Mouse (Mus musculus) myocyte (in vitro differentiated cells): ENCODE data around the gene Fam178b. TPM values are rescaled to one million over a fixed set of nuclear protein-coding genes. Genes with fewer than 3 reads are reported as not detected.
A peak's percentile ranks its signal among the peaks of the same experiment; 100 is the strongest.

Experiments used
- H3K27me3 ChIP-seq: one replicate; pipeline ENCODE4 v1.6.1; 2011; ENCODE audit not compliant: control insufficient read depth, insufficient read depth, insufficient read length
- H3K36me3 ChIP-seq: one replicate; pipeline ENCODE4 v1.6.1; 2011; ENCODE audit not compliant: control insufficient read depth, insufficient read depth
- H3K4me2 ChIP-seq: one replicate; pipeline ENCODE4 v1.6.1; 2011; ENCODE audit warnings: low read depth, control low read depth
- H3K4me3 ChIP-seq: one replicate; pipeline ENCODE4 v1.5.1; 2011; ENCODE audit warnings: mild to moderate bottlenecking, control low read depth, moderate library complexity
- H3K79me2 ChIP-seq: one replicate; pipeline ENCODE4 v1.6.1; 2011; ENCODE audit not compliant: control insufficient read depth, insufficient read depth
- H3ac ChIP-seq: one replicate; pipeline ENCODE4 v1.6.1; 2011; ENCODE audit not compliant: control insufficient read depth, insufficient read length
- CEBPB ChIP-seq: IDR thresholded peaks from 2 replicates; pipeline ENCODE4 v1.6.1; 2011; ENCODE audit warnings: mild to moderate bottlenecking, moderate library complexity; ENCODE audit not compliant: poor library complexity, insufficient read depth, severe bottlenecking
- E2F4 ChIP-seq: IDR thresholded peaks from one replicate; pipeline ENCODE4 v1.6.1; 2011; ENCODE audit warnings: mild to moderate bottlenecking, control low read depth, moderate library complexity; ENCODE audit not compliant: insufficient read depth
- MAX ChIP-seq: IDR thresholded peaks from one replicate; pipeline ENCODE4 v1.6.1; 2011; ENCODE audit warnings: low read depth, mild to moderate bottlenecking, control low read depth
- MYOD1 ChIP-seq, 3 experiments: IDR thresholded peaks; one replicate each; pipeline ENCODE4 v1.6.1; 2011; ENCODE audit warnings: control low read depth in 2 of 3, low read depth in 2 of 3, mild to moderate bottlenecking in 2 of 3, moderate library complexity in 1 of 3; ENCODE audit not compliant: insufficient read length in 2 of 3, control insufficient read depth in 1 of 3
- MYOG ChIP-seq, 3 experiments: IDR thresholded peaks; one replicate each; pipeline ENCODE4 v1.6.1; 2011; ENCODE audit warnings: control low read depth in 2 of 3, low read depth in 2 of 3, mild to moderate bottlenecking in 2 of 3; ENCODE audit not compliant: insufficient read length in 2 of 3, control insufficient read depth in 1 of 3, insufficient read depth in 1 of 3
- POLR2A ChIP-seq: IDR thresholded peaks from one replicate; pipeline ENCODE4 v1.6.1; 2011; ENCODE audit warnings: low read depth, mild to moderate bottlenecking, control low read depth, moderate library complexity; ENCODE audit not compliant: insufficient read length
- POLR2AphosphoS2 ChIP-seq: IDR thresholded peaks from one replicate; pipeline ENCODE4 v1.6.1; 2011; ENCODE audit warnings: low read depth, control low read depth; ENCODE audit not compliant: insufficient read length
- REST ChIP-seq: IDR thresholded peaks from one replicate; pipeline ENCODE4 v1.6.1; 2011; ENCODE audit warnings: mild to moderate bottlenecking, control low read depth, moderate library complexity; ENCODE audit not compliant: insufficient read depth, insufficient read length
- SRF ChIP-seq: IDR thresholded peaks from one replicate; pipeline ENCODE4 v1.6.1; 2011; ENCODE audit warnings: low read depth; ENCODE audit not compliant: control insufficient read depth, insufficient read length
- TCF12 ChIP-seq: IDR thresholded peaks from one replicate; pipeline ENCODE4 v1.6.1; 2011; ENCODE audit warnings: mild to moderate bottlenecking, control low read depth; ENCODE audit not compliant: poor library complexity, insufficient read depth, severe bottlenecking
- TCF3 ChIP-seq: IDR thresholded peaks from one replicate; pipeline ENCODE4 v1.6.1; 2011; ENCODE audit warnings: low read depth, control low read depth; ENCODE audit not compliant: insufficient read length
- USF1 ChIP-seq: IDR thresholded peaks from one replicate; pipeline ENCODE4 v1.6.1; 2011; ENCODE audit warnings: low read depth, mild to moderate bottlenecking, control low read depth, moderate library complexity
- polyA plus RNA-seq: library from polyadenylated mRNA; unstranded; fragments of >200 nt; fragmentation: generic; extraction: Trizol; gene quantifications from one replicate; pipeline ENCODE4 v1.2.1, GENCODE M21; 2012; ENCODE audit warnings: missing spikeins

Gene Fam178b
- polyA plus RNA-seq, 1 experiment: 1.5 TPM

DNA sequence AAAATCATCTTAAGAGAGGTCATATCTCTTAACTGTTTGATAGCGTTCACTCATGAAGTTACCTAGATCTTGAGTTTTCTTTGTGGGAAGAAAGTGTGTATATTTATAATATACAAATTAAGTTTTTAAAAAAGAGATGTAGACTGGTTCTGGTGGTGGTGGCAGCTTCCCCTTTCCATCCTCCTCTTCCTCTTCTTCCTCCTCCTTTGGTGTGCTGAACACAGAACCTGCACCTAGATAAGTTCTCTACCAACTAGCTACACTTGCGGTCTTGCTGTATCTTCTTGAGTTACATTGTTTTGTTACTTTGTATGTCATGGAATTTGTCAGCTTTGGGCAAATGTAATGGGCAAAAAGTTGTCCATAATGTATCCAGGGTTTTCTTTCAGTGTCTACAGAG lies 28.1 kb upstream of the Fam178b start:
- H3ac ChIP-seq: no peak overlapping the region
- peaks cover 33% of the 10 kb centered on the region for H3K79me2 ChIP-seq
- no peaks in the 10 kb centered on the region for H3K27me3 ChIP-seq
- no peak overlapping the region for H3K4me2 ChIP-seq
- no peaks in the 10 kb centered on the region for H3K36me3 ChIP-seq
- TF ChIP-seq E2F4 (no peak), MAX (no peak), POLR2AphosphoS2 (no peak), MYOG (IDR thresholded peaks at IDR 0.05; ENCODE audit: control insufficient read depth in 1 of 3, insufficient read depth in 1 of 3, insufficient read length in 2 of 3, low read depth in 2 of 3) (no peak), REST (no peak), TCF3 (no peak), POLR2A (no peak), SRF (no peak), MYOD1 (IDR thresholded peaks at IDR 0.05; ENCODE audit: control insufficient read depth in 1 of 3, insufficient read length in 2 of 3, low read depth in 2 of 3) (no peak), USF1 (no peak), TCF12 (no peak), CEBPB (no peak)
- H3K4me3 ChIP-seq: no peak overlapping the region

DNA sequence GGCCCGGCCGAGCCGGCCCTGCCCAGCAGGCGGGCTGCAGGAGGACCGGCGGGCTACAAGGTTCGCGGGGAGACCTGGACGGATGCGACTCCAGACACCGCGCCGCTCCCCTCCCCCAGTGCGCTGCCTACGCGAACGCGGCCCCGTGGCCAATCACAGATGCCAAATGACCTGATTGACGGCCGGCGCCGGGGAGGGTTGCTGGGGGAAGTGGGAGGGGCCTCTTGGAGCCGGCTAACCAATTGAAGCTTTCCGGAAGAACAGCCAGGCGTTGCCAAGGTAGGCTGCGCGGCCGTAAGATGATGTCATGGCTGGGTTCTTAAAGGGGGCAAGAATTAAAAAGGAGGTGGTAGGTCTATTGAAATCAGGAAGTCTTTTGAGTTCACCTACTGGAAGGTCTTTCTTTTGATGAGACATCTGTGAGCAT lies 26.9 kb upstream of the Fam178b start, which contains the start of gene 4933424G06Rik:
4933424G06Rik (plus strand) TSS at position 296 of the 427 bp plus-strand sequence.
- peaks cover 33% of the 10 kb centered on the region for H3K79me2 ChIP-seq
- peaks cover 7% of the 10 kb centered on the region for H3K36me3 ChIP-seq
- peak within 1 kb of the TSS; percentile 47 for H3ac ChIP-seq
- H3K4me2 ChIP-seq: peak within 1 kb of the TSS; percentile 93
- H3K27me3 ChIP-seq: no peaks in the 10 kb centered on the region
- H3K4me3 ChIP-seq: peak within 1 kb of the TSS; percentile 73
- TF ChIP-seq USF1: no peak
- no peak for TF ChIP-seq MYOG (IDR thresholded peaks at IDR 0.05; ENCODE audit: control insufficient read depth in 1 of 3, insufficient read depth in 1 of 3, insufficient read length in 2 of 3, low read depth in 2 of 3)
- TF ChIP-seq POLR2AphosphoS2: peak; percentile 96
- TF ChIP-seq MAX: no peak
- peak; percentile 94 for TF ChIP-seq POLR2A
- peak; percentile 62 for TF ChIP-seq SRF
- no peak for TF ChIP-seq TCF3
- no peak for TF ChIP-seq E2F4
- TF ChIP-seq MYOD1 (IDR thresholded peaks at IDR 0.05; ENCODE audit: control insufficient read depth in 1 of 3, insufficient read length in 2 of 3, low read depth in 2 of 3): peak in 1 of 3 experiments; percentile 29

DNA sequence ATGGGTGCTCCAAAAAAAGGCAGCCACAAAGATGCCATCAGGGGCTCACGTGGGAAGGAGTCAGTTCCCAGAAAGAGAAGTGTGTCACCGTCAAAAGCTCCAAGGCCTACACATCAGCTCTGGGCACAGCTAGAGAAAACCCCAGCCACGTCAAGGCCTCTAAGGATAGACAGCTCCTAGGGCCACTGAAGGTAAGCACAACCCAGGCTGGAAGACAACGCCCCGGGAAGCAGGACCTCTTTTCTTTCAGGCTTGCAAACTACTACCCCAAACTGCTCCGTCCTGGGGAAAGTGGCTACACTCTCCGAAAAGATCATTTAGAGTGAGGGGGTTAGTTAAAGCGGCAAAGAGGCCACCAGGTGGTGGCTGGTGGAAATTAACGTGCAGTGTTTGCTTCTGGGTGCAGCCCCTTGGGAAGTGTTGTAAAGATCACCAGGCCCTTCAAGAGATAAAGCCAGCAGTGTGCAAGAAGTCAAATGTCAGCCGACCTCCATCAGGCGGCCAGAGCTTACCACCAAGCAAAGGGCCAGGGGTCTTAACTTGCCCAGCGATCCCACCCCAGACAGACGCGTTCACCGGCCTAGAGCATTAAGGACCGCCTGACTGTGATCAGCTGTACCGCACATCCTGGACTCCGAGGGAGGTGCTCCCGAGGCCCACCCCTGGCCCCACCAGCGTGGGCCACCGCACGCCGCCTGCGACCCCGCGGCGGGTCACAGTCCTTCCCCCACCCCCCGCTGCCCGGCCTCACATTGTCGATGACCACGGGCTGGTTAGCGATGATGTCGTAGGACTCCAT lies 26.3 kb upstream of the Fam178b start:
- H3K4me3 ChIP-seq: peak overlapping the region; percentile 73
- H3K27me3 ChIP-seq: no peaks in the 10 kb centered on the region
- peaks cover 33% of the 10 kb centered on the region for H3K79me2 ChIP-seq
- H3K4me2 ChIP-seq: peak overlapping the region; percentile 93
- H3K36me3 ChIP-seq: peaks cover 12% of the 10 kb centered on the region
- peak overlapping the region; percentile 47 for H3ac ChIP-seq
- TF ChIP-seq MYOD1 (IDR thresholded peaks at IDR 0.05; ENCODE audit: control insufficient read depth in 1 of 3, insufficient read length in 2 of 3, low read depth in 2 of 3) (no peak), MAX (no peak), USF1 (no peak), POLR2AphosphoS2 (no peak), CEBPB (no peak), SRF (no peak), REST (no peak), MYOG (IDR thresholded peaks at IDR 0.05; ENCODE audit: control insufficient read depth in 1 of 3, insufficient read depth in 1 of 3, insufficient read length in 2 of 3, low read depth in 2 of 3) (no peak), TCF12 (no peak), POLR2A (no peak), E2F4 (no peak), TCF3 (no peak)

DNA sequence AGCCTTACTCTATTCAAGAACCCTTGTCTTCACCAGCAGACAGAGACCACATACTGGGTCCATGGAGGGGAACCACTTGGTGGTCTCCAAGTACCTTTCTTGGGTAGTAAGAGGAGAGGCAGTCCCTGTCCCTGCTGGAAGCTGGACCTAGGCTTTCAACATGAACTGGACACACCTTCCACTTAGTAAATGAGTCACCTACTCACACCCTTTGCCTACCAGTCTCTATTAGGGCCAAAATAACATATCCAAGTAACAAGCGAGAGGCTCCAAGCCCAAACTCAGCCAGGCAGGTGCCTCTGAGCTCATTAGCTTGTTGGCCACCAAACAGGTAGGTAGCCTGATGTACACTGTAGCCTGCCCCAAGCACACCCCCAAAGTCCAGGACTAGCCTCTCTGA lies 25.6 kb upstream of the Fam178b start:
- Histone ChIP-seq H3K4me2 (peak overlapping the region; percentile 93), H3K4me3 (peak overlapping the region; percentile 73), H3K27me3 (no peaks in the 10 kb centered on the region), H3K79me2 (peaks cover 33% of the 10 kb centered on the region), H3ac (peak overlapping the region; percentile 47), H3K36me3 (peaks cover 12% of the 10 kb centered on the region)
- TF ChIP-seq REST (no peak), E2F4 (no peak), MYOD1 (IDR thresholded peaks at IDR 0.05; ENCODE audit: control insufficient read depth in 1 of 3, insufficient read length in 2 of 3, low read depth in 2 of 3) (no peak), MYOG (IDR thresholded peaks at IDR 0.05; ENCODE audit: control insufficient read depth in 1 of 3, insufficient read depth in 1 of 3, insufficient read length in 2 of 3, low read depth in 2 of 3) (no peak), TCF3 (no peak), CEBPB (no peak), TCF12 (no peak), POLR2A (no peak), USF1 (no peak), MAX (no peak)

DNA sequence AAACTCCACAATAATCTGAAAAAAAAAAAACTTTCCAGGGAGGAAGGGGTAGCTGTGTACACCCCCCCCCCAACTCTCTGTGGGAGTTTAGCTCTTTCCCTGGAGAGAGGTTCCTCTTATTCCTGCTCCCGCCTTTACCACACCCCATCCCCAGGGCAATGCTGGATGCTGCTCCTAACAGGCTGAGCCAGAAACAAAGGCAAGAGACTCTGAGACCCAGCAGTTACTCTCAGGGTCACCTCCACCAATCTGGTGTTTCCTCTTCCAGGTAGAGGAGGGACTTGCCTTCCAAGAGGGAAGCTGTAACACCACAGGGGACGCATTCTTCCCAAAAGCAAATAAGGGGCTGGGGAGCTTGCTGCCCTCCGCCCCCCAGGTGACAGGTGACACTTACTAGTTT lies 24.8 kb upstream of the Fam178b start:
- Histone ChIP-seq H3K27me3 (no peaks in the 10 kb centered on the region), H3K79me2 (peaks cover 33% of the 10 kb centered on the region), H3ac (no peak overlapping the region), H3K4me3 (no peak overlapping the region), H3K4me2 (no peak overlapping the region), H3K36me3 (peaks cover 12% of the 10 kb centered on the region)
- TF ChIP-seq CEBPB: no peak
- TF ChIP-seq POLR2A: no peak
- no peak for TF ChIP-seq MYOD1 (IDR thresholded peaks at IDR 0.05; ENCODE audit: control insufficient read depth in 1 of 3, insufficient read length in 2 of 3, low read depth in 2 of 3)
- no peak for TF ChIP-seq MYOG (IDR thresholded peaks at IDR 0.05; ENCODE audit: control insufficient read depth in 1 of 3, insufficient read depth in 1 of 3, insufficient read length in 2 of 3, low read depth in 2 of 3)
- no peak for TF ChIP-seq TCF3
- no peak for TF ChIP-seq USF1
- TF ChIP-seq POLR2AphosphoS2: no peak
- TF ChIP-seq REST: no peak
- no peak for TF ChIP-seq SRF
- TF ChIP-seq TCF12: no peak
- TF ChIP-seq E2F4: no peak
- no peak for TF ChIP-seq MAX
